Mouse (Mus musculus) duodenum, adult 2 months (tissue): ENCODE results near the gene Gm47955. TPM values are rescaled to one million over a fixed set of nuclear protein-coding genes. Genes with fewer than 3 reads are reported as not detected.

Source experiments
- polyA plus RNA-seq: library from polyadenylated mRNA; depleted of rRNA; stranded (reverse); fragments of >200 nt; gene quantifications from 2 replicates; pipeline ENCODE4 v1.2.3, GENCODE M21; 2012; ENCODE audit warnings: low replicate concordance; rRNA removed

The Gm47955 gene
- not detected in 2 replicates for polyA plus RNA-seq

GRCm38 (mm10) chr1:82959870-82960385 lies at the start of gene Gm47955:
TSS of gene Gm47955 (plus strand) at chr1:82960286.

GRCm38 (mm10) chr1:82913025-82913424 lies 47.1 kb upstream of the Gm47955 start, which contains the start of gene A030005L19Rik:
TSS of gene A030005L19Rik (plus strand) at chr1:82913325.

DNA sequence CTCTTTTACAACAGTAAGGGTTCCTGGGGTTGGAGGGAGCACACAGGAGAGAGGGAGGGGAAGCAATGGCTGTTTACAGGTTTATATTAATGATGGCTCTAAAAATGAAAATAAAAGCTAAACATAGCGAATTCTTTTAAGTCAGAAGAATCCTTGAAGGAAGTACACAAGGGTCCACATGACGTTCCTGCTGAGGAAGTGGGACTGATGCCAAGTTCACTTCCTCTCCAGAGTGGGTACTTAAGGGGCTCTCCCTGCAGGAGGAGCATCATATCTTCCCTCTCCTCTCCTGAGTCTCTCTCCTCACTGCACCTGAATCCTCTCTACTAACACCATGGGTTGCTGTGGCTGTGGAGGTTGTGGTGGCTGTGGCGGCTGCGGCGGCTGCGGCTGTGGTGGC lies 35.4 kb upstream of the Gm47955 start, which contains the start of gene A030014E15Rik:
TSS of gene A030014E15Rik (plus strand) at position 268 of the 400 bp plus-strand sequence.

DNA sequence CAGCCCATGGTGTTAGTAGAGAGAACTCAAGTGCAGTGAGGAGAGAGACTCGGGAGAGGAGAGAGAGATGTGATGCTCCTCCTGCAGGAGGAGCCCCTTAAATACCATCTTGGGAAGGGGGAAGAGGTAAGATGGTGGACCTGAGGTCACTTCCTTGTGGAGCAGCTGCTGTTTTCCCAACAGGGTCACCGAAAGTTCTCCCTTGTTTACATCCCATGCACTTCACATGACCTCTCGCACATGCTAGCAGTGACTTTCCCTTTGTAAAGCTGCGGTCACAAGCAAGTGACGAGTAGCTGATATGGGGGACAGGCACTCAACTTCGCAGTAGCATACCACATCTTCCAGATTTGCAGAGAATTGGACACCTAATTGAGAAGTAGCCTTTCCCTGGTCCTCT lies 28.8 kb upstream of the Gm47955 start, which contains the start of gene Gm6217:
TSS of gene Gm6217 (minus strand) at position 74 of the 400 bp plus-strand sequence.

DNA sequence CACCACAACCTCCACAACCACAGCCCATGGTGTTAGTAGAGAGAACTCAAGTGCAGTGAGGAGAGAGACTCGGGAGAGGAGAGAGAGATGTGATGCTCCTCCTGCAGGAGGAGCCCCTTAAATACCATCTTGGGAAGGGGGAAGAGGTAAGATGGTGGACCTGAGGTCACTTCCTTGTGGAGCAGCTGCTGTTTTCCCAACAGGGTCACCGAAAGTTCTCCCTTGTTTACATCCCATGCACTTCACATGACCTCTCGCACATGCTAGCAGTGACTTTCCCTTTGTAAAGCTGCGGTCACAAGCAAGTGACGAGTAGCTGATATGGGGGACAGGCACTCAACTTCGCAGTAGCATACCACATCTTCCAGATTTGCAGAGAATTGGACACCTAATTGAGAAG lies 16.8 kb upstream of the Gm47955 start, which contains the start of gene A030003K21Rik:
TSS of gene A030003K21Rik (minus strand) at position 94 of the 400 bp plus-strand sequence.

DNA sequence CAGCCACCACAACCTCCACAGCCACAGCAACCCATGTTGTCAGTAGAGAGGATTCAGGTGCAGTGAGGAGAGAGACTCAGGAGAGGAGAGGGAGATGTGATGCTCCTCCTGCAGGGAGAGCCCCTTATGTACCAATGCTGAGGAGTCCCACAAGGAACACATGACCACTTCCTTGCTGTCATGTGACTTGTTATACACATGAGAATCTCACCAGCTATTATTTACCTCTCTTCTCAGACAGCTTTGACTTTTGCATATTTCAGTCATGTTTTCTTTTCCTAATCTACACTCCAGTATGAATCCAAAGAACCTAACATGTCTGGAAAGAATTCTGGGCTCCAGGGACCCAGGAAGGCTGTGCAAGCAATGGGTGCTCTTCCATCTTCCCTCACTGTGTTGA lies 4.2 kb upstream of the Gm47955 start, which contains the start of gene Gm7544:
TSS of gene Gm7544 (minus strand) at position 101 of the 400 bp plus-strand sequence.

DNA sequence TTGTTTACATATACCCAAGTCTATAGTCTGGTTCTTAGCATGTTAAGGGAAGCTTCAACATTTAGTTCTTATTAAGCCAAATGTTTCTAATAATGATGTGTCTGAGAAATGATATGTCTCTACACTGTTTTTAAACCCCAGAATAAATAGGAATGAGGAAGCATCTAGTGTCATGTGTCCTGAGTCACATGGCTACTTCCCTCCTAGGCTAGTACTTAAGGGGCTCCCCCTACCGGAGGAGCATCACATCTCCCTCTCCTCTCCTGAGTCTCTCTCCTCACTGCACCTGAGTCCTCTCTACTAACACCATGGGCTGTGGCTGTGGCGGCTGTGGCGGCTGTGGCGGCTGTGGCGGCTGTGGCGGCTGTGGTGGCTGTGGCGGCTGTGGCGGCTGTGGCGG lies 40.2 kb downstream of the Gm47955 start, which contains the start of gene Gm47959:
TSS of gene Gm47959 (plus strand) at position 243 of the 400 bp plus-strand sequence.

Other genes with a start within 250 kb of the Gm47955 start
- gene Mff, start 235.4 kb upstream of the Gm47955 start, polyA plus RNA-seq: 37.0 and 112 TPM in 2 replicates
- gene Tm4sf20, start 191.8 kb upstream of the Gm47955 start, polyA plus RNA-seq: 39.2 and 73.1 TPM in 2 replicates
- not detected in 2 replicates for gene Gm47791, start 189.0 kb upstream of the Gm47955 start, polyA plus RNA-seq
- 29.5 and 31.7 TPM in 2 replicates for gene Agfg1, start 120.8 kb upstream of the Gm47955 start, polyA plus RNA-seq
- 0.91 and 1.2 TPM in 2 replicates for gene A030005L19Rik, start 47.0 kb upstream of the Gm47955 start, polyA plus RNA-seq
- not detected in 2 replicates for gene A030014E15Rik, start 35.4 kb upstream of the Gm47955 start, polyA plus RNA-seq
- gene Gm6217, start 28.9 kb upstream of the Gm47955 start, polyA plus RNA-seq: not detected in 2 replicates
- gene A030003K21Rik, start 16.9 kb upstream of the Gm47955 start, polyA plus RNA-seq: not detected in 2 replicates
- gene Gm7544, start 4.3 kb upstream of the Gm47955 start, polyA plus RNA-seq: not detected in 2 replicates
- gene Gm47959, start 40.3 kb downstream of the Gm47955 start, polyA plus RNA-seq: not detected in 2 replicates
- gene Slc19a3, start 78.2 kb downstream of the Gm47955 start, polyA plus RNA-seq: 1.8 and 7.3 TPM in 2 replicates
- gene Krtap28-10, start 82.2 kb downstream of the Gm47955 start, polyA plus RNA-seq: not detected in 2 replicates
- not detected in 2 replicates for gene Gm47969, start 84.6 kb downstream of the Gm47955 start, polyA plus RNA-seq
- gene A030005K14Rik, start 99.1 kb downstream of the Gm47955 start, polyA plus RNA-seq: not detected in 2 replicates
- not detected in 2 replicates for gene Krtap28-13, start 100.6 kb downstream of the Gm47955 start, polyA plus RNA-seq
- 6.2 and 23.2 TPM in 2 replicates for gene Ccl20, start 156.5 kb downstream of the Gm47955 start, polyA plus RNA-seq
- gene Daw1, start 199.5 kb downstream of the Gm47955 start, polyA plus RNA-seq: not detected in 2 replicates